Mouse (Mus musculus) forebrain, embryonic 16.5 days (tissue): ENCODE measurements at regions not wholly inside any gene's neighbourhood (a gene's known extent, or its start where the extent isn't known, plus 50 kb on each side); places are given as distances from the start of the nearest gene placed in this dataset.

ENCODE experiments used
- ATAC-seq: fragments of 200-750 bp; cut with Nextera tagmentation; 2 replicates; pipeline ENCODE4 v1.8.0; 2017; ENCODE audit warnings: mild to moderate bottlenecking, moderate library complexity
- H3K27ac ChIP-seq: fragments of 300-500 bp; sonication (generic); 2 replicates; pipeline ENCODE4 v1.5.1; 2014; ENCODE audit warnings: low read length, control low read depth
- H3K27me3 ChIP-seq: fragments of 300-500 bp; sonication (generic); replicated peaks from 2 replicates; pipeline ENCODE4 v1.6.1; 2014; ENCODE audit warnings: low read length; ENCODE audit not compliant: control insufficient read depth, insufficient read depth
- H3K36me3 ChIP-seq: fragments of 300-500 bp; sonication (generic); 2 replicates; pipeline ENCODE4 v1.6.1; 2014; ENCODE audit not compliant: control insufficient read depth, insufficient read depth
- H3K4me1 ChIP-seq: fragments of 300-500 bp; sonication (generic); replicated peaks from 2 replicates; pipeline ENCODE4 v1.6.1; 2014; ENCODE audit warnings: low read length; ENCODE audit not compliant: control insufficient read depth, insufficient read depth
- H3K4me2 ChIP-seq: fragments of 300-500 bp; sonication (generic); 2 replicates; pipeline ENCODE4 v1.6.1; 2014; ENCODE audit warnings: mild to moderate bottlenecking, low read length, control low read depth
- H3K4me3 ChIP-seq: fragments of 300-500 bp; sonication (generic); replicated peaks from 2 replicates; pipeline ENCODE4 v1.5.1; 2014; ENCODE audit warnings: mild to moderate bottlenecking, low read length, control low read depth
- H3K9ac ChIP-seq: fragments of 300-500 bp; sonication (generic); replicated peaks from 2 replicates; pipeline ENCODE4 v1.6.1; 2014; ENCODE audit warnings: low read depth, low read length, control low read depth
- H3K9me3 ChIP-seq: fragments of 300-500 bp; sonication (generic); 2 replicates; pipeline ENCODE4 v1.6.1; 2016; ENCODE audit warnings: low read length; ENCODE audit not compliant: control insufficient read depth
- WGBS: fragments of 180-500 bp; shearing (Covaris S2); extraction: QIAGEN DNeasy Blood & Tissue Kit; methylation state at CpG from one replicate; pipeline ENCODE4 v1.1.7; 2014; 5-methylcytosine and 5-hydroxymethylcytosine counted together

DNA sequence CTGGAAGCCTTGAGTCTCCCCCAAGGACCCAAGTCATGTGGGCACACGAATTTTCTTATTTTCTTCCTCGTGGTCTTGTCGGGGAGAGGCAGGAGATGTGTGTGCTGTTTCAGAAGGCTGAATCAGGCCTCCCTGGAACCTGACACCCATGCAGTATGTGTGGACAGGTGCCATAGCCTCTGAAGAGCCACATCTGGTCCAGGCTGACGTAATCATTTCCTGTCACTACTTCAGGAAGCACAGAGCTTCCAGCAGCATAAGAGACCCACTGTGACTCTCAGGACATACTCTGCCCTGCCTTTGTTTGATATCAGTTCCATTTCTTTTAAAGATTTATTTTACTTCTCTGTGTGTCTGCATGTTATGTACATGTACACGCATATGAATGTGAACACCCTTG lies 193.1 kb downstream of the Bcl2l11 start:
- WGBS: 73% methylated on average over 5 of the region's 5 CpGs
- no peak overlapping the region for H3K4me2 ChIP-seq
- no peaks in the 10 kb centered on the region for H3K9me3 ChIP-seq
- no peak overlapping the region for H3K27ac ChIP-seq
- H3K9ac ChIP-seq: no peak overlapping the region
- peaks cover 8% of the 10 kb centered on the region for H3K4me1 ChIP-seq
- no peaks in the 10 kb centered on the region for H3K36me3 ChIP-seq
- H3K27me3 ChIP-seq: no peaks in the 10 kb centered on the region
- ATAC-seq: no peak
- no peak overlapping the region for H3K4me3 ChIP-seq

DNA sequence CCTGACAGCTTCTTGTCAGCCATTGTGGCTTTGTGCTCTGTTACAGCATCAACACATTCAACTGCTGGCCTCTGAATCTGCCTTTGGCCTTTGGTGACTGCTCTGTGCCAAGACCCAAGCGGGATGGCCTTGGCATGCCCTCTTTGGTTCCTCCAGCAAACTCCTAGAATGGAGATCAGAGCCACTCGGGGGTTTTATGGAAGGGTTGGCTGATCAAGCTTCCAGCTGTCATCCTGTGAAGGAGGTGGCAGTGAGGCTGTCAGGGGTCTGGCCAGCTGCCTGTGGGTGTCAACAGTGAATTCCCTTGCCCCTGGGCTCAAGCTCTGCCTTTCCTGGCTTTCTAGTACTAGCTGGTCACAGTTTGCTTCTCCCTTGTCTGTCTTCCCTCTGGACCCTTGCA lies 195.6 kb downstream of the Bcl2l11 start:
- Histone ChIP-seq H3K4me3 (no peak overlapping the region), H3K27ac (no peak overlapping the region), H3K4me2 (no peak overlapping the region), H3K4me1 (peaks cover 16% of the 10 kb centered on the region), H3K27me3 (no peaks in the 10 kb centered on the region), H3K36me3 (no peaks in the 10 kb centered on the region), H3K9ac (no peak overlapping the region), H3K9me3 (no peaks in the 10 kb centered on the region)
- ATAC-seq: no peak
- WGBS: 47% methylated on average over 2 of the region's 2 CpGs

DNA sequence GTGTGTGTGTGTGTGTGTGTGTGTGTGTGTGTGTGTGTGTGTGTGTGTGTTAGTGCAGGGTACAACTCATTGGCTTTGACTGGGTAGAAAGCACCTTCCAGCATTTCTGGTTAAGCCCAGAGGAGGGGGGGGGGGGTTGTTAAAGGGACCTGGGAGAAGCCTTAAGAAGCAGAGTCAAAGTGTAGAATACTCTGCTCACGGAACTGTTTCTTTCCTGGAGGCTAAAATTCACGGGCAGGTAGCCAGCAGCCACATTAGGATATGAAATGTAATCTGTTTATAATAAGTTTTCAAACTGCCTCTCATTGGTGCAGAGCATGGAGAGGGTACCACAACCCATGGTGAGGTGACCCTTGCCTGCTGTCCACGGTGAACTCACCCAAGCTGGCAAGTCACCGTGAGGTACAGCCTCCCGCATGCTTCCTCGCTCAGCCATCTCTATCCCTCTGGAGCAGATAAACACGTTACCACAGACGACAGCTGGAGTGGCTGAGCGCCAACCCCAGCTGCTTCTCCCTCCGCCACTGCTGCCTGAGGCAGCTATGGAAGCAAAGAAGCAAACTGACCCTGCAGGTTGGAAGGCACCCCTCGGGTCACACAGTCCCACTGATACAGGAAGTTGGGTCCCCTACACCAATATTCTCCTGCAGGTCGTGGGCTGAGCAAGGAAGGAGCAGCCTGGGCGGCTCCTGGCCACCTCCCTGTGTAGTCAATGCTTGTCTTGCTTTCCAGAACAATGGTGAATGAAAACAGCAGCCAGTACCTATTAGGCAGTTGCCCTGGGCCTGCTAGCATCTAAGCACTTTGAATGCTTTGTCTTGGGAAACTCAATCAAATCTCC lies 198.6 kb downstream of the Bcl2l11 start:
- no peaks in the 10 kb centered on the region for H3K27me3 ChIP-seq
- WGBS: 37% methylated on average over 13 of the region's 13 CpGs
- H3K4me2 ChIP-seq: no peak overlapping the region
- H3K4me1 ChIP-seq: peaks cover 16% of the 10 kb centered on the region
- no peak overlapping the region for H3K9ac ChIP-seq
- no peaks in the 10 kb centered on the region for H3K36me3 ChIP-seq
- peak; percentile 55 for ATAC-seq
- no peaks in the 10 kb centered on the region for H3K9me3 ChIP-seq
- H3K27ac ChIP-seq: no peak overlapping the region
- no peak overlapping the region for H3K4me3 ChIP-seq

DNA sequence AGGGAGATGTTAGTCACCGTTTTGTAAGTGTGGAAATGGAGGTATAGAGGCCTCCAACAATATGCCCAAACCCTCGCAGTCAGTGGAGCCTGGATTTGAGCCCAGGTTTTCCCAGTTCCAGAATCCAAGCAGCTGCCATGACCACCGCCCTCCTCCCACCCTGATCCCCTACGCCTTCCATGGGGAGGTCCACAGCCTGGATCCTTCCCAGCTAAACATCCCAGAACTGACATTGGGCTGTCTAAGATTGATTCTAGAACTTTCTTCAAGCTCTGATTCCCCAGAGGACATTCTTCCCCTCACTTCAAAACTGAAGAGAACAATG lies 199.2 kb downstream of the Bcl2l11 start:
- 36% methylated on average over 4 of the region's 4 CpGs for WGBS
- ATAC-seq: 0 out of 2 replicates have a peak, but pooled peaks have one; percentile 38
- Histone ChIP-seq H3K4me2 (no peak overlapping the region), H3K27me3 (no peaks in the 10 kb centered on the region), H3K27ac (no peak overlapping the region), H3K36me3 (no peaks in the 10 kb centered on the region), H3K4me1 (peaks cover 16% of the 10 kb centered on the region), H3K9me3 (no peaks in the 10 kb centered on the region), H3K4me3 (no peak overlapping the region), H3K9ac (no peak overlapping the region)

DNA sequence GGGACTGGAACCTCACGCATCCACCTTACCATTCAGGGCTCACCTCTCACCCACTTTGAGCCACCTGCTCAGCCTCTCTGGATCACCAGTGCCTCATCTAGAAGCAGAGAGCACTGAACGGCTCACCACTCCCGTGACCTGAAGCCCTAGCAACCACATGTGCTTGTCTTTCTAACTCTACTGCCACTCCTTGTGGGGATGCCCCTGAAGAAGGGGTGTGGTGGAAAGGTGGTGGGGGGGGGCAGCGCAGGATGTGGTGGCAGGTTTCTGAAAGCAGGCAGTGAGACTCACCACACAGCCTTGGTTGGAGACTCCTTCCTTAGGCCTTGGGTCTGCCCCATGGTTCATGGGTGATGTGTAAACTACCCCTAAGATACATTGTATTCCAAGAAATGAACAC lies 199.6 kb downstream of the Bcl2l11 start:
- H3K4me2 ChIP-seq: no peak overlapping the region
- H3K9me3 ChIP-seq: no peaks in the 10 kb centered on the region
- no peak overlapping the region for H3K4me3 ChIP-seq
- ATAC-seq: no peak
- H3K27ac ChIP-seq: no peak overlapping the region
- H3K27me3 ChIP-seq: 0 out of 2 replicates have a peak, but pooled peaks cover 3% of the 10 kb centered on the region
- H3K4me1 ChIP-seq: peaks cover 16% of the 10 kb centered on the region
- no peak overlapping the region for H3K9ac ChIP-seq
- whole genome bisulfite sequencing: 92% methylated on average over 4 of the region's 4 CpGs
- H3K36me3 ChIP-seq: no peaks in the 10 kb centered on the region

DNA sequence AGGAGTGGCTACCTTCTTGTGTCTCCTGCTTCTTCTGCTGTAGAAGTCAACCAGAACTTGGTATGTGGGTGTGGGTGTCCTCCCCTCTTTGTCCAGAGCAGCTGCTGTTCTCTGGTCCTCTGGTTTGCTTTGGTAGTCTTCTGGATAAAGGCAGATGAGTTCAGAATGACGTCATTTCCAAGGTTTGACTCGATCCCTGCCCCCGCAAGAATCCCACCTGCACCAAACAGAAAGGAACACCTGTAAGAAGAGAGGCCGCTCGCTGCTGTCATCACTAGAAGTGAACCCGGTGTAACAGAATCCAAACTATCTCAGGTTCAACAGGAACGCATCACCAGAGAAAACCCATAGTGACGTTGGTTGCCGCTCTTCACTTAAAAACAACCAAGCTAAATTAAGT lies 205.0 kb downstream of the Bcl2l11 start:
- 51% methylated on average over 9 of the region's 9 CpGs for WGBS
- Histone ChIP-seq H3K27me3 (0 out of 2 replicates have a peak, but pooled peaks cover 3% of the 10 kb centered on the region), H3K4me3 (no peak overlapping the region), H3K9me3 (no peaks in the 10 kb centered on the region), H3K4me1 (peaks cover 14% of the 10 kb centered on the region), H3K27ac (no peak overlapping the region), H3K4me2 (peak overlapping the region; percentile 8; the same call in 1 of the 2 replicates), H3K36me3 (no peaks in the 10 kb centered on the region), H3K9ac (no peak overlapping the region)
- ATAC-seq: no peak

DNA sequence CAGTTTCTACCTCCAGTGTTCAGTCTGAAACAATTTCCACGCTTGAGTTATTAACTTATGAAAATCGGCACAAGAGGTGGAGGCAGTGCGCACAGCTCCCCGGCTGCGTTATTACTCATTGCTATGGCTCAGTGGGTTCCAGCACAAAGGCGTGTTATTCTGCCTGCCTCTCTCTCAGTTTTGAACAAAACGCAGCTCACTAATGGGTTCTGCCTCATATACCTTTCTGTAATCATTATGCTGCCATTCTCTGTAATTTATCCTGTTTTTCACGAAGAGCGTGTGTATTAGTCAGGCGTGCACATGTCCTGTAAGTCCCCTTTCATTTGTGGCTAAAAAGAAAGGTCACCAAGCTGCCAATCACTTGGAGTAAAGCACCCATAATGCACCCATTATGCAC lies 205.4 kb downstream of the Bcl2l11 start:
- no peaks in the 10 kb centered on the region for H3K9me3 ChIP-seq
- no peak overlapping the region for H3K4me3 ChIP-seq
- H3K4me2 ChIP-seq: peak overlapping the region; percentile 8; the same call in 1 of the 2 replicates
- peak; percentile 88 for ATAC-seq
- H3K27ac ChIP-seq: no peak overlapping the region
- no peaks in the 10 kb centered on the region for H3K36me3 ChIP-seq
- 0 out of 2 replicates have a peak, but pooled peaks cover 3% of the 10 kb centered on the region for H3K27me3 ChIP-seq
- peaks cover 14% of the 10 kb centered on the region for H3K4me1 ChIP-seq
- no peak overlapping the region for H3K9ac ChIP-seq
- 7% methylated on average over 10 of the region's 10 CpGs for WGBS

DNA sequence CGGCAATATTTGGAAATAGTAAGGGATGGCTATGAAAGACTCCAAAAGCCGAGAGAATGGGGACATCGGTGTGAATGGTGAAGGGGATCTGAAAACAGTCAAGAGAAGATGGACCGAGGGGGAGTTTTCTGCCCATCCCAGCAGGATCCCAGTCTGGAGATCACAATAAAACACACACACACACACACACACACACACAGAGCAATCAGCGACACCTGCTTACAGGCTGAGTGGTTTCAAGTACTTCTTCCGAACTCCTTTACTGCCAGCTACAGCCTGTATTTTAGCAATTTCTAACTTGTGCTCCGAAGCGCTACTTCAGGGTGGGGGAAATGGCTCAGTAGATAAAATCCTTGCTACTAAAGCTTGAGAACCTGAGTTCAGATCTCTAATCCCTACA lies 205.8 kb downstream of the Bcl2l11 start:
- Histone ChIP-seq H3K27me3 (0 out of 2 replicates have a peak, but pooled peaks cover 3% of the 10 kb centered on the region), H3K9me3 (no peaks in the 10 kb centered on the region), H3K9ac (no peak overlapping the region), H3K4me1 (peaks cover 14% of the 10 kb centered on the region), H3K4me3 (no peak overlapping the region), H3K36me3 (no peaks in the 10 kb centered on the region), H3K4me2 (peak overlapping the region; percentile 8; the same call in 1 of the 2 replicates), H3K27ac (no peak overlapping the region)
- ATAC-seq: peak; percentile 49; the same call in 1 of the 2 replicates
- WGBS: 12% methylated on average over 8 of the region's 8 CpGs

DNA sequence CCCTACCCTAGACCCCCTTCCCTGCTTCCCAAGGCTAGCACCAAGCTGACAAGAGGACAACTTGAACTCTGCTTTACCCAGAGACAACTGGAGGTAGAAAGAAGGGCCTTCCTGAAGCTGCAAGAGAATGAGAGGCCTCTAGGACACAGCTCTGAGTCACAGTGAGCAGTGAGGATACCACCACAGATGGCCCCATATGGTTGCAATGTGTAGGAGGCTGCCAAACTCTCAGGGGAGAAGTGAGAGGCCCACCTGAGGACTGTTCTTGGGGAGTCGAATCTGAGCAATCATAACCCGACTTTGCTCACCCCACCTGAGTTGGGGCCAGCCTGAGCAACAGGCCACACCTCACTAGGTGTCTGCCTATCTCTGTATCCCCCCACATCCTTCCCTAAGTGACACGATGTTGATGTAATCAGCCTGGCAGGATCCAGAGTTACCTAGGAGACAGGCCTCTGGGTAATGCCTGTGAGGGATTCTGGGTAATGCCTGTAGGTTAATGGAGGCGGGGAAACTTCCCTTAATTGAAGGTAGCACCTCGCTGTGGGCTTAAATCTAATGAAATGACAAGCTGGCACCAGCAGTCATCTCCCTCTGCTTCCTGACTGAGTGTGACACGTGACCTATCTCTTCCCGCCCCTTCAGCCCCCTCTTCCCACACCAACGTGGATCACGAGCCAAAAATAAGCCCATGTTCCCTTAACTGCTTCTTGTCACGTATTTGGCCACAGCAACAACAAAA lies 207.7 kb downstream of the Bcl2l11 start:
- no peak for ATAC-seq
- Histone ChIP-seq H3K27me3 (0 out of 2 replicates have a peak, but pooled peaks cover 3% of the 10 kb centered on the region), H3K4me3 (no peak overlapping the region), H3K4me2 (no peak overlapping the region), H3K27ac (no peak overlapping the region), H3K9me3 (no peaks in the 10 kb centered on the region), H3K36me3 (no peaks in the 10 kb centered on the region), H3K4me1 (peaks cover 14% of the 10 kb centered on the region), H3K9ac (no peak overlapping the region)
- 64% methylated on average over 10 of the region's 10 CpGs for WGBS
